Mouse (Mus musculus) B cell, adult 2 months (primary cell): ENCODE results near the gene Asic3.
A peak's percentile ranks its signal among the peaks of the same experiment; 100 is the strongest.

Source experiments
- DNase-seq, 2 experiments: peaks; one replicate each; pipeline ENCODE4 v3.0.0; 2022

The Asic3 gene

GRCm38 (mm10) chr5:24413042-24413693 lies at the start of gene Asic3:
Gene Asic3 (plus strand): TSS chr5:24413392.
- DNase-seq, result no peak

- no peak for DNase-seq
These were observed 49.7 kb upstream of the Asic3 start for GRCm38 (mm10) chr5:24363467-24363866.

- no peak for DNase-seq
These were observed 49.1 kb upstream of the Asic3 start for GRCm38 (mm10) chr5:24364061-24364460.

GRCm38 (mm10) chr5:24364508-24364907 lies 48.7 kb upstream of the Asic3 start, which contains the start of gene Nos3:
Gene Nos3 (plus strand): TSS chr5:24364810.
- no peak for DNase-seq

- no peak for DNase-seq
These were observed 48.2 kb upstream of the Asic3 start for GRCm38 (mm10) chr5:24364963-24365362.

GRCm38 (mm10) chr5:24365528-24365927 lies 47.7 kb upstream of the Asic3 start:
- DNase-seq, result no peak

- DNase-seq, result no peak
These were observed 46.8 kb upstream of the Asic3 start for GRCm38 (mm10) chr5:24366426-24366825.

GRCm38 (mm10) chr5:24369767-24370166 lies 43.4 kb upstream of the Asic3 start:
- DNase-seq, result no peak

- no peak for DNase-seq
These were observed 39.4 kb upstream of the Asic3 start for GRCm38 (mm10) chr5:24373807-24374206.

- no peak for DNase-seq
These were observed 39.0 kb upstream of the Asic3 start for GRCm38 (mm10) chr5:24374216-24374615.

GRCm38 (mm10) chr5:24374666-24375328 lies 38.4 kb upstream of the Asic3 start:
- DNase-seq, result no peak

- no peak for DNase-seq
These were observed 34.5 kb upstream of the Asic3 start for GRCm38 (mm10) chr5:24378700-24379099.

GRCm38 (mm10) chr5:24379501-24379900 lies 33.7 kb upstream of the Asic3 start:
- DNase-seq, result no peak

GRCm38 (mm10) chr5:24380499-24380898 lies 32.7 kb upstream of the Asic3 start:
- no peak for DNase-seq

- no peak for DNase-seq
These were observed 31.7 kb upstream of the Asic3 start for GRCm38 (mm10) chr5:24381486-24381885.

- DNase-seq, result no peak
These were observed 31.2 kb upstream of the Asic3 start for GRCm38 (mm10) chr5:24381988-24382387.

- DNase-seq, result peak; percentile 93 to 94
These were observed 29.9 kb upstream of the Asic3 start for GRCm38 (mm10) chr5:24383026-24383859.

- DNase-seq, result peak; percentile 24 to 38
These were observed 28.8 kb upstream of the Asic3 start for GRCm38 (mm10) chr5:24384407-24384806.

- DNase-seq, result no peak
These were observed 27.8 kb upstream of the Asic3 start for GRCm38 (mm10) chr5:24385374-24385773.

GRCm38 (mm10) chr5:24385887-24386550 lies 27.2 kb upstream of the Asic3 start:
- DNase-seq, result no peak

GRCm38 (mm10) chr5:24387264-24388241 lies 25.6 kb upstream of the Asic3 start:
- DNase-seq, result peak in 1 of 2 experiments; percentile 33
